Mouse (Mus musculus): ENCODE measurements around the gene Arpc4.

DNA sequence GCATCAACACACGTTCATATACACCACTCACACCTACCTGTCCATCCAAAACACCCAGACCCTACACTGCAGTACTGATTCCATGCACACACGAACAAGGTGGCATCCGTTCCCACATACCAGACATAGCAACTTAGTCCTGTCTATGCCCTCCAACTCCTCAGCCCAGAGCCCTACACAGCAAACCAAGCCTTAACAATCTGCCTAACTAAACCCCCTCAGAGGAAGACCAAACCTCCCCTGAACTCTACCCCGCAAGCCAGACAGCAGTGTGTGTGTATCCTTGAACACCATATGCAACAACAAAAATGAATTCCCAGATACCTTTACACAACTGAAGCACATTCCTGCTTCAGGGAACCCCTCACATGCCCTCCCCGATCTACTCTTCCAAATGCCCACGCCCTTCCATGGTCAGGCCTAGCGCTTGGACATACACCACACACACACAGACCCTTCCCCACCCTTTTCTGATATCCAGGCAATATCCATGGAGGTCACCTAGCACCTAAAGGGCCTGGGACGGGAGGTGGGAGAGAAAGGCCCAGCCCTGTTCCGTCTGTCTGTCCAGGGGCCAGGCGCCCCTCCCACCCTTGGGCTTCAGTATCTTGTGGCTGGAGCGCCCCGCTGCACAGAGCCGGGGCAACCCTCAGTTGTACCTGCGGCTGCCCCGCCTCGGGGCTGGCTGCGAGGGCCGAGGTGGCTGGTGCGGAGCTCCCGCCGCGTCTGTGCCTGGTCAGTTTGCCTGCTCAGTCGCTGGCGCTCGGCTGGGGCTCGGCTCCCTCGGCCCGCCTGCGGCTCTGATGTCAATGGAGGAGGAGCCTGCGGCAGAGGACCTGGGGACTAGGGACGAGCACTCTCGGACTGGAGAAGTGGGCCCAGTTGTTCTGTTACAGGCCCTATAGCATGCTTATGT, 34.5 kb upstream of the Arpc4 start, which contains the start of gene Camk1:
- no peak for TF ChIP-seq CTCF (IDR thresholded peaks at IDR 0.05; ENCODE audit: low read depth)
- no peak for TF ChIP-seq EP300 (IDR thresholded peaks at IDR 0.05; ENCODE audit: low read depth)

Measured in heart, postnatal 0 days (tissue).